Mouse (Mus musculus) limb, embryonic 13.5 days (tissue): ENCODE data around the gene Vrtn. TPM values are rescaled to one million over a fixed set of nuclear protein-coding genes. Genes with fewer than 3 reads are reported as not detected.

Experiments
- ATAC-seq: fragments of 200-750 bp; cut with Nextera tagmentation; 2 replicates; pipeline ENCODE4 v1.8.0; 2017; ENCODE audit warnings: low read depth, moderate number of reproducible peaks, moderate TSS enrichment; ENCODE audit not compliant: low FRiP score
- H3K27ac ChIP-seq: fragments of 300-500 bp; sonication (generic); 2 replicates; pipeline ENCODE4 v1.5.1; 2015; ENCODE audit warnings: inconsistent platforms, mild to moderate bottlenecking, moderate library complexity
- H3K27me3 ChIP-seq: fragments of 300-500 bp; sonication (generic); 2 replicates; pipeline ENCODE4 v1.6.1; 2015; ENCODE audit warnings: mild to moderate bottlenecking, inconsistent platforms
- H3K36me3 ChIP-seq: fragments of 300-500 bp; sonication (generic); 2 replicates; pipeline ENCODE4 v1.6.1; 2015; ENCODE audit warnings: inconsistent platforms, mild to moderate bottlenecking, moderate library complexity
- H3K4me1 ChIP-seq: fragments of 300-500 bp; sonication (generic); 2 replicates; pipeline ENCODE4 v1.6.1; 2015; ENCODE audit warnings: inconsistent platforms
- H3K4me2 ChIP-seq: fragments of 300-500 bp; sonication (generic); replicated peaks from 2 replicates; pipeline ENCODE4 v1.6.1; 2015; ENCODE audit warnings: inconsistent platforms, mild to moderate bottlenecking, moderate library complexity
- H3K4me3 ChIP-seq: fragments of 300-500 bp; sonication (generic); 2 replicates; pipeline ENCODE4 v1.5.1; 2015; ENCODE audit warnings: moderate library complexity, mild to moderate bottlenecking, inconsistent platforms
- H3K9ac ChIP-seq: fragments of 300-500 bp; sonication (generic); 2 replicates; pipeline ENCODE4 v1.6.1; 2015; ENCODE audit warnings: mild to moderate bottlenecking, inconsistent platforms
- H3K9me3 ChIP-seq: fragments of 300-500 bp; sonication (generic); 2 replicates; pipeline ENCODE4 v1.6.1; 2016; ENCODE audit warnings: inconsistent platforms
- WGBS: fragments of 180-500 bp; shearing (Covaris S2); methylation state at CpG from one replicate; pipeline ENCODE4 v1.1.7; 2015; 5-methylcytosine and 5-hydroxymethylcytosine counted together
- polyA plus RNA-seq: library from polyadenylated mRNA; unstranded; fragments of >200 nt; fragmentation: Nextera tagmentation; extraction: Ambion mirVana; gene quantifications from 2 replicates; pipeline ENCODE4 v1.2.1, GENCODE M21; 2015

Vrtn gene
- polyA plus RNA-seq, 1 experiment from 2014 or later = 0.10 TPM

- Histone ChIP-seq H3K9me3 (no peaks in the 10 kb centered on the region), H3K27ac (no peak overlapping the region), H3K36me3 (no peaks in the 10 kb centered on the region), H3K4me3 (no peak overlapping the region), H3K4me1 (no peaks in the 10 kb centered on the region), H3K4me2 (no peak overlapping the region), H3K27me3 (peaks cover 20% of the 10 kb centered on the region), H3K9ac (no peak overlapping the region)
- no peak for ATAC-seq
Measured at GRCm38 (mm10) chr12:84691347-84691746, 50.5 kb downstream of the Vrtn start.

- WGBS = 82% methylated on average over 6 of the region's 6 CpGs
- Histone ChIP-seq H3K27ac (no peak overlapping the region), H3K4me1 (no peaks in the 10 kb centered on the region), H3K9me3 (no peaks in the 10 kb centered on the region), H3K36me3 (no peaks in the 10 kb centered on the region), H3K4me3 (no peak overlapping the region), H3K9ac (no peak overlapping the region), H3K4me2 (no peak overlapping the region), H3K27me3 (peaks cover 28% of the 10 kb centered on the region)
- no peak for ATAC-seq
Measured at GRCm38 (mm10) chr12:84692141-84692540, 51.3 kb downstream of the Vrtn start.

GRCm38 (mm10) chr12:84698319-84699081 lies 57.7 kb downstream of the Vrtn start, which contains the start of gene Syndig1l:
Gene Syndig1l, minus strand, starts transcription at chr12:84698831.
- WGBS = under 1% methylated on average over 77 of the region's 79 CpGs
- Histone ChIP-seq H3K27me3 (peaks cover 85% of the 10 kb centered on the region), H3K36me3 (no peaks in the 10 kb centered on the region), H3K4me3 (peak within 1 kb of the TSS; percentile 59), H3K27ac (no peak within 1 kb of the TSS), H3K4me2 (peak within 1 kb of the TSS; percentile 92), H3K4me1 (peaks cover 3% of the 10 kb centered on the region; the same call in 1 of the 2 replicates), H3K9ac (no peak within 1 kb of the TSS), H3K9me3 (no peaks in the 10 kb centered on the region)
- ATAC-seq = peak; percentile 81

Other genes starting within 250 kb of the Vrtn start
- gene Entpd5, start 232.0 kb upstream of the Vrtn start, polyA plus RNA-seq = 10.2 and 11.6 TPM in 2 replicates
- gene Bbof1, start 231.9 kb upstream of the Vrtn start, polyA plus RNA-seq = 1.0 and 1.3 TPM in 2 replicates
- gene Rnf113a2, start 223.8 kb upstream of the Vrtn start, polyA plus RNA-seq = 27.8 and 27.9 TPM in 2 replicates
- 35.6 and 36.5 TPM in 2 replicates for gene Aldh6a1, start 190.0 kb upstream of the Vrtn start, polyA plus RNA-seq
- gene Lin52, start 189.6 kb upstream of the Vrtn start, polyA plus RNA-seq = 26.8 and 27.5 TPM in 2 replicates
- 0.25 and 0.33 TPM in 2 replicates for gene Vsx2, start 71.3 kb upstream of the Vrtn start, polyA plus RNA-seq
- 18.6 and 19.7 TPM in 2 replicates for gene Abcd4, start 23.6 kb upstream of the Vrtn start, polyA plus RNA-seq
- gene Syndig1l, start 57.8 kb downstream of the Vrtn start, polyA plus RNA-seq = not detected in 2 replicates
- gene Npc2, start 132.1 kb downstream of the Vrtn start, polyA plus RNA-seq = 78.9 and 79.4 TPM in 2 replicates
- gene Isca2, start 132.2 kb downstream of the Vrtn start, polyA plus RNA-seq = 152 and 153 TPM in 2 replicates
- gene Ltbp2, start 235.5 kb downstream of the Vrtn start, polyA plus RNA-seq = 1.0 and 2.7 TPM in 2 replicates